Mouse (Mus musculus) liver, embryonic 13.5 days (tissue): ENCODE data around the gene Them4. TPM values are rescaled to one million over a fixed set of nuclear protein-coding genes. Genes with fewer than 3 reads are reported as not detected.

Experiments used
- ATAC-seq: fragments of 200-750 bp; cut with Nextera tagmentation; 2 replicates; pipeline ENCODE4 v1.8.0; 2017; ENCODE audit warnings: low read depth, mild to moderate bottlenecking, moderate number of reproducible peaks, moderate library complexity
- DNase-seq: peaks from one replicate; pipeline ENCODE4 v3.0.0; 2022
- H3K27ac ChIP-seq: fragments of 300-500 bp; sonication (generic); 2 replicates; pipeline ENCODE4 v1.5.1; 2015; ENCODE audit warnings: moderate library complexity, mild to moderate bottlenecking, inconsistent platforms
- H3K27me3 ChIP-seq: fragments of 300-500 bp; sonication (generic); 2 replicates; pipeline ENCODE4 v1.6.1; 2015; ENCODE audit warnings: mild to moderate bottlenecking, inconsistent platforms
- H3K36me3 ChIP-seq: fragments of 300-500 bp; sonication (generic); 2 replicates; pipeline ENCODE4 v1.6.1; 2015; ENCODE audit warnings: mild to moderate bottlenecking, inconsistent platforms
- H3K4me1 ChIP-seq: fragments of 300-500 bp; sonication (generic); replicated peaks from 2 replicates; pipeline ENCODE4 v1.6.1; 2015; ENCODE audit warnings: inconsistent platforms
- H3K4me2 ChIP-seq: fragments of 300-500 bp; sonication (generic); 2 replicates; pipeline ENCODE4 v1.6.1; 2015; ENCODE audit warnings: inconsistent platforms, mild to moderate bottlenecking, moderate library complexity
- H3K4me3 ChIP-seq: fragments of 300-500 bp; sonication (generic); replicated peaks from 2 replicates; pipeline ENCODE4 v1.5.1; 2015; ENCODE audit warnings: mild to moderate bottlenecking, inconsistent platforms
- H3K9ac ChIP-seq: fragments of 300-500 bp; sonication (generic); 2 replicates; pipeline ENCODE4 v1.6.1; 2015; ENCODE audit warnings: mild to moderate bottlenecking, inconsistent platforms
- H3K9me3 ChIP-seq: fragments of 300-500 bp; sonication (generic); replicated peaks from 2 replicates; pipeline ENCODE4 v1.6.1; 2016; ENCODE audit warnings: inconsistent platforms
- WGBS: fragments of 180-500 bp; shearing (Covaris S2); methylation state at CpG from one replicate; pipeline ENCODE4 v1.1.7; 2015; ENCODE audit not compliant: insufficient replicate concordance; 5-methylcytosine and 5-hydroxymethylcytosine counted together
- polyA plus RNA-seq: library from polyadenylated mRNA; unstranded; fragments of >200 nt; fragmentation: Nextera tagmentation; extraction: Ambion mirVana; gene quantifications from 2 replicates; pipeline ENCODE4 v1.2.1, GENCODE M21; 2015

Them4 gene
- polyA plus RNA-seq, 1 experiment from 2014 or later, result 2.6 TPM

- Histone ChIP-seq H3K9ac (no peak overlapping the region), H3K4me3 (no peak overlapping the region), H3K9me3 (no peaks in the 10 kb centered on the region), H3K4me2 (no peak overlapping the region), H3K4me1 (no peaks in the 10 kb centered on the region), H3K27ac (no peak overlapping the region), H3K36me3 (no peaks in the 10 kb centered on the region), H3K27me3 (no peaks in the 10 kb centered on the region)
- ATAC-seq (no peak), DNase-seq (no peak)
- WGBS, result 18% methylated on average over 9 of the region's 9 CpGs
These were observed 70.1 kb downstream of the Them4 start for GRCm38 (mm10) chr3:94379831-94380510.

Other genes with a start within 250 kb of the Them4 start
- gene Gm10697, start 237.4 kb upstream of the Them4 start, polyA plus RNA-seq, result not detected in 2 replicates
- gene Gm10696, start 131.9 kb upstream of the Them4 start, polyA plus RNA-seq, result not detected in 2 replicates
- gene Gm5286, start 113.4 kb upstream of the Them4 start, polyA plus RNA-seq, result not detected in 2 replicates
- gene Gm4778, start 46.1 kb upstream of the Them4 start, polyA plus RNA-seq, result not detected in 2 replicates
- not detected in 2 replicates for gene Them5, start 32.0 kb downstream of the Them4 start, polyA plus RNA-seq
- gene C2cd4d, start 52.3 kb downstream of the Them4 start, polyA plus RNA-seq, result 0.22 TPM in 1 of 2 replicates, not detected in the other
- gene Rorc, start 62.7 kb downstream of the Them4 start, polyA plus RNA-seq, result 0.58 and 0.65 TPM in 2 replicates
- 0.03 and 0.06 TPM in 2 replicates for gene Lingo4, start 88.4 kb downstream of the Them4 start, polyA plus RNA-seq
- 9.5 and 13.9 TPM in 2 replicates for gene Tdrkh, start 103.2 kb downstream of the Them4 start, polyA plus RNA-seq
- 47.5 and 52.5 TPM in 2 replicates for gene Mrpl9, start 133.2 kb downstream of the Them4 start, polyA plus RNA-seq
- 0.19 and 0.45 TPM in 2 replicates for gene Oaz3, start 133.8 kb downstream of the Them4 start, polyA plus RNA-seq
- 0.25 and 0.38 TPM in 2 replicates for gene Celf3, start 168.2 kb downstream of the Them4 start, polyA plus RNA-seq
- gene Riiad1, start 170.3 kb downstream of the Them4 start, polyA plus RNA-seq, result not detected in 2 replicates